Mouse (Mus musculus): ENCODE results near the gene Bpgm.

The Bpgm gene

GRCm38 (mm10) chr6:34482842-34483241 is 6.8 kb downstream of the Bpgm start:
- in situ Hi-C loops (cut with MboI; ENCODE audit: unreplicated experiment in 2 of 2): no loop called here

GRCm38 (mm10) chr6:34483390-34483789 is 7.4 kb downstream of the Bpgm start:
- in situ Hi-C loops (cut with MboI; ENCODE audit: unreplicated experiment in 2 of 2): no loop called here

- in situ Hi-C loops (cut with MboI; ENCODE audit: unreplicated experiment in 2 of 2): no loop called here
These were observed 7.8 kb downstream of the Bpgm start for GRCm38 (mm10) chr6:34483811-34484210.

- in situ Hi-C loops (cut with MboI; ENCODE audit: unreplicated experiment in 2 of 2): no loop called here
These were observed 10.1 kb downstream of the Bpgm start for GRCm38 (mm10) chr6:34486071-34486626.

- in situ Hi-C loops (cut with MboI; ENCODE audit: unreplicated experiment in 2 of 2): no loop called here
These were observed 17.5 kb downstream of the Bpgm start for GRCm38 (mm10) chr6:34493327-34494095.

- in situ Hi-C loops (cut with MboI; ENCODE audit: unreplicated experiment in 2 of 2): no loop called here
These were observed 19.1 kb downstream of the Bpgm start for GRCm38 (mm10) chr6:34495140-34495551.

DNA sequence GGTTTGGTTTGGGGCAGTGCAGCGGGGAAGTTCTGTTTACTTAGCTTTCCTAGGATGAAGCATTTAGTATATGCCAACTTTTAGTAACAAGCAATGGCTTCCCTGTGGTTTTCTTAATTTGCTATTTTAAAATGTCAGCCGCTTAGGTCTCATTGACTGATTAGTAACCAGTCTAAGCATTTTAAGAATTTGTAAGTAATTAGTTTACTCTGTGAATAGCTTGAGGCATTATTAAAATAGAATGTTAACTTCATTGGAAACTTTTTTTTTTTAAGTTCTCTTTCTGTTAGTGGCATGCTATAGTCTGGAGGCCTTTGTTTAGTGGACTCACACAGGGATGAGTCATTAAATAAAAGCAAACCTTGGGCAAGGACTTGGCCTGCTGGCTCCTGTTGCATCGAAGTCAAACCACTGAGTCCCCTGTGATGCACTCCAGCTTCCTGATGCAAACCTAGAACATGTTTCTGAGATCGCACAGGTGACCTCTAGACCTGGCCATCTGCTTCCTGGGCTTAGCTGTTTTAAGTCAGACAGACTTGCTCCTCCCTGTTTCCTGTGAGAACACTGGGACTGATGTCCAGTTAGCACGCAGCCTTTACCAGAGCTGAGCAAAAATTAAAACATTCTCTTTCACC is 22.1 kb downstream of the Bpgm start:
- in situ Hi-C loops (cut with MboI; ENCODE audit: unreplicated experiment in 2 of 2): no loop called here

DNA sequence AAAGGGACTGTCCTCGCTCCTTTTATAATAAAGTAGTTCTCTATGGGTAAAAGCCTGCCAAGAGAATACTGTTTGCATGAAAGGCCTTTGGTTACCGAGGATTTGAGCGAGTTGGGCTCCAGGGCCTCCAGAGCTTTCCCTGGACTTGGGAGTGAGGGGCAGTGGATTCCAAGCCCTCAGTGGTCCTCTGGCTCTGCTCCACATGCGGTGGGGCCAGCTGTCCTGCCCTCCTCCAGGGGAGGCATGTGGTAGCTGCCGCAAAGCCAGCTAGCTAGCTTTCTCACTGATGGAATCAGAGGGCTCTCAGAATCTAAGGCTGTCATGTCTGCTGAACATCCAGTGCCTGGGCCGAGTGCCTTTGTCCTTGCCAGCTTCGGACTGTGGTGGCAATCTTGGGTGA is 26.3 kb downstream of the Bpgm start:
- in situ Hi-C loops (cut with MboI; ENCODE audit: unreplicated experiment in 2 of 2): loop anchor here (25.0 kb wide), 3 partner anchors 435 to 1060 kb away; no protein-coding TSS in a partner anchor

- in situ Hi-C loops (cut with MboI; ENCODE audit: unreplicated experiment in 2 of 2): loop anchor here (25.0 kb wide), 3 partner anchors 431 to 1056 kb away; no protein-coding TSS in a partner anchor
These were observed 29.9 kb downstream of the Bpgm start for GRCm38 (mm10) chr6:34505957-34506356.

DNA sequence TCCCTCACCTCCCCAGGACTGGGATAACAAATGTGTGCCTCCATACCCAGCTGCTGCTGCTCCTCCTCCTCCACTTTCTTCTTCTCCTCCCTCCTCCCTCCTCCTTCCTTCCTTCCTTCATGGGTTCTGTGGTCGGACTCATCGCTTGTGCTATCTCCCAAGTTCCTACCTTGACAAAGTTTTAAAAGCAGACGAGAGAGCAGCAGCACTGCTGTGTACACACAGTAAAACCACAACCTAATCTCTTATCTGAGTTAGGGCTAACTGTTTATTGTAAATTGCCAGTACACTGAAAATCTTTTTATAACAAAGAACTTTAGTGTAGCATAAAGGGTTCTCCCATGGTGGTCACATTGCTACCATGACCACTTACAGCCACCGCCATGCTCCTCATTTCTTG is 31.6 kb downstream of the Bpgm start:
- in situ Hi-C loops (cut with MboI; ENCODE audit: unreplicated experiment in 2 of 2): loop anchor here (25.0 kb wide), 3 partner anchors 430 to 1055 kb away; no protein-coding TSS in a partner anchor

- in situ Hi-C loops (cut with MboI; ENCODE audit: unreplicated experiment in 2 of 2): loop anchor here (25.0 kb wide), 3 partner anchors 429 to 1054 kb away; no protein-coding TSS in a partner anchor
These were observed 32.0 kb downstream of the Bpgm start for GRCm38 (mm10) chr6:34508016-34508415.

- in situ Hi-C loops (cut with MboI; ENCODE audit: unreplicated experiment in 2 of 2): loop anchor here (5.0 to 25.0 kb wide), 5 partner anchors 417 to 1052 kb away; no protein-coding TSS in a partner anchor
These were observed 34.3 kb downstream of the Bpgm start for GRCm38 (mm10) chr6:34510277-34510676.

DNA sequence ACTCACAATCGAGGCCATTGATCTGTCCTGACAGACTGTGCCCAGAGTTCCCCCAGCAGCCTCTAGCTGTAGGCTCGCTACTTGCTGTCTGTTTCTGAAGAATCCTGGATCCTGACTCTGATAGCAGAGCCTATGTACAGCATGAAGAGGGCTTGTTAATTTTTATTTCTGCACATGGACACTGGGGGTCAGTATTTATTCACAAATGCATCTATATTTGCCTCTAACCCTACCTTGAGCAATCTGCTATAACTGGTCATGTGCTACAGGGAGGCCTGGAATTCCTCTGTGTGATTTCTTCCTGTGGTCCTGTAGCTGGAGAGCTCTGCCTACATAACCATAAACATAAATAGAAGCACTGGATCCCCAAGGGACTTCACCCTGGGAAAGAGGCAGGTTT is 35.4 kb downstream of the Bpgm start:
- in situ Hi-C loops (cut with MboI; ENCODE audit: unreplicated experiment in 2 of 2): loop anchor here (5.0 to 25.0 kb wide), 5 partner anchors 416 to 1051 kb away; no protein-coding TSS in a partner anchor

- in situ Hi-C loops (cut with MboI; ENCODE audit: unreplicated experiment in 2 of 2): loop anchor here (5.0 to 25.0 kb wide), 5 partner anchors 415 to 1050 kb away; no protein-coding TSS in a partner anchor
These were observed 36.7 kb downstream of the Bpgm start for GRCm38 (mm10) chr6:34512741-34513140.

GRCm38 (mm10) chr6:34514655-34515054 is 38.6 kb downstream of the Bpgm start:
- in situ Hi-C loops (cut with MboI; ENCODE audit: unreplicated experiment in 2 of 2): loop anchor here (5.0 to 25.0 kb wide), 5 partner anchors 413 to 1048 kb away; no protein-coding TSS in a partner anchor

GRCm38 (mm10) chr6:34515098-34515782 is 39.2 kb downstream of the Bpgm start:
- in situ Hi-C loops (cut with MboI; ENCODE audit: unreplicated experiment in 2 of 2): loop anchor here (25.0 kb wide), 3 partner anchors 422 to 1047 kb away; no protein-coding TSS in a partner anchor

- in situ Hi-C loops (cut with MboI; ENCODE audit: unreplicated experiment in 2 of 2): loop anchor here (25.0 kb wide), 3 partner anchors 422 to 1047 kb away; no protein-coding TSS in a partner anchor
These were observed 39.7 kb downstream of the Bpgm start for GRCm38 (mm10) chr6:34515783-34516099.

DNA sequence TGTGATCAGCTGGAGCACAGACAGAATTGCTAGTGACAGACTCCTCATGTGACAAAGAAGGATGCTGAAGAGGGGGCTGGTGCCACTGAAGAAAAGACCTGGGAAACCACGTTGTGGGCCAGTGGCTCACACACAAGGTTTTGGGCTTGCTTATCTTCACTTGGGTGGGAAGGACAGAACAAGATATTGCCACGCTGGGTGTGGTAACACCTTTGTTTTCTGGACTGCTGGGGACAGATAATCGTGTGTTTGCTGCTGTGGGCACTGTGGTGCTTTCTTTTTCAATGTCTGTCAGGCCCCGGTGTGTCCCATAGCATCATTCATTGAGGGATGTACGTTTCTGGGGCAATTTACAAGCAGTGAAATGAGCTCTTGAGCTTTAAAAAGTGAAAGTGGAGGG is 41.7 kb downstream of the Bpgm start:
- in situ Hi-C loops (cut with MboI; ENCODE audit: unreplicated experiment in 2 of 2): loop anchor here (25.0 kb wide), 3 partner anchors 420 to 1045 kb away; no protein-coding TSS in a partner anchor

GRCm38 (mm10) chr6:34519087-34519486 is 43.1 kb downstream of the Bpgm start:
- in situ Hi-C loops (cut with MboI; ENCODE audit: unreplicated experiment in 2 of 2): loop anchor here (25.0 kb wide), 3 partner anchors 418 to 1043 kb away; no protein-coding TSS in a partner anchor

- in situ Hi-C loops (cut with MboI; ENCODE audit: unreplicated experiment in 2 of 2): loop anchor here (25.0 kb wide), 3 partner anchors 417 to 1042 kb away; no protein-coding TSS in a partner anchor
These were observed 44.5 kb downstream of the Bpgm start for GRCm38 (mm10) chr6:34520491-34520890.
